Mouse (Mus musculus) stomach, postnatal 0 days (tissue): Measurements from ENCODE around the gene Cnnm3.

Experiments
- CTCF ChIP-seq: IDR thresholded peaks from 2 replicates; pipeline ENCODE4 v1.5.1; 2016; ENCODE audit warnings: antibody characterized with exemption, low read depth, mild to moderate bottlenecking, moderate library complexity
- EP300 ChIP-seq: optimal IDR thresholded peaks from 2 replicates; pipeline ENCODE3; 2016; ENCODE audit warnings: antibody characterized with exemption

- TF ChIP-seq CTCF (no peak), EP300 (no peak)
Observed at GRCm38 (mm10) chr1:36536397-36536728, 24.7 kb downstream of the Cnnm3 start.
